Mouse (Mus musculus) heart, postnatal 0 days (tissue): ENCODE data around the gene Zkscan6.

Source experiments
- CTCF ChIP-seq: IDR thresholded peaks from 2 replicates; pipeline ENCODE4 v1.5.1; 2016; ENCODE audit warnings: antibody characterized with exemption, control low read depth, low read depth
- EP300 ChIP-seq: IDR thresholded peaks from 2 replicates; pipeline ENCODE4 v1.6.1; 2016; ENCODE audit warnings: antibody characterized with exemption, low read depth

- TF ChIP-seq CTCF: no peak
- no peak for TF ChIP-seq EP300
Measured at GRCm38 (mm10) chr11:65786160-65786559, 20.8 kb upstream of the Zkscan6 start.
